Mouse (Mus musculus) neural tube, embryonic 12.5 days (tissue): ENCODE results near the gene Myzap. TPM values are rescaled to one million over a fixed set of nuclear protein-coding genes. Genes with fewer than 3 reads are reported as not detected.
A peak's percentile ranks its signal among the peaks of the same experiment; 100 is the strongest.

ENCODE experiments used
- ATAC-seq: fragments of 200-750 bp; cut with Nextera tagmentation; 2 replicates; pipeline ENCODE4 v1.8.0; 2017; ENCODE audit warnings: low read depth, mild to moderate bottlenecking, moderate TSS enrichment, moderate library complexity; ENCODE audit not compliant: low FRiP score
- H3K27ac ChIP-seq: fragments of 300-500 bp; sonication (generic); 2 replicates; pipeline ENCODE4 v1.5.1; 2016
- H3K27me3 ChIP-seq: fragments of 300-500 bp; sonication (generic); replicated peaks from 2 replicates; pipeline ENCODE4 v1.6.1; 2016; ENCODE audit warnings: mild to moderate bottlenecking
- H3K36me3 ChIP-seq: fragments of 300-500 bp; sonication (generic); 2 replicates; pipeline ENCODE4 v1.6.1; 2016; ENCODE audit warnings: mild to moderate bottlenecking
- H3K4me1 ChIP-seq: fragments of 300-500 bp; sonication (generic); 2 replicates; pipeline ENCODE4 v1.6.1; 2016
- H3K4me2 ChIP-seq: fragments of 300-500 bp; sonication (generic); replicated peaks from 2 replicates; pipeline ENCODE4 v1.6.1; 2016; ENCODE audit warnings: mild to moderate bottlenecking
- H3K4me3 ChIP-seq: fragments of 300-500 bp; sonication (generic); 2 replicates; pipeline ENCODE4 v1.5.1; 2016
- H3K9ac ChIP-seq: fragments of 300-500 bp; sonication (generic); 2 replicates; pipeline ENCODE4 v1.6.1; 2016; ENCODE audit warnings: mild to moderate bottlenecking
- H3K9me3 ChIP-seq: fragments of 300-500 bp; sonication (generic); 2 replicates; pipeline ENCODE4 v1.6.1; 2016; ENCODE audit warnings: mild to moderate bottlenecking
- WGBS: fragments of 180-500 bp; shearing (Covaris S2); methylation state at CpG from one replicate; pipeline ENCODE4 v1.1.7; 2016; 5-methylcytosine and 5-hydroxymethylcytosine counted together
- polyA plus RNA-seq: library from polyadenylated mRNA; unstranded; fragments of >200 nt; fragmentation: Nextera tagmentation; extraction: Ambion mirVana; gene quantifications from 2 replicates; pipeline ENCODE4 v1.2.1, GENCODE M21; 2016

The Myzap gene
- polyA plus RNA-seq, 1 experiment from 2014 or later, result 5.4 TPM

DNA sequence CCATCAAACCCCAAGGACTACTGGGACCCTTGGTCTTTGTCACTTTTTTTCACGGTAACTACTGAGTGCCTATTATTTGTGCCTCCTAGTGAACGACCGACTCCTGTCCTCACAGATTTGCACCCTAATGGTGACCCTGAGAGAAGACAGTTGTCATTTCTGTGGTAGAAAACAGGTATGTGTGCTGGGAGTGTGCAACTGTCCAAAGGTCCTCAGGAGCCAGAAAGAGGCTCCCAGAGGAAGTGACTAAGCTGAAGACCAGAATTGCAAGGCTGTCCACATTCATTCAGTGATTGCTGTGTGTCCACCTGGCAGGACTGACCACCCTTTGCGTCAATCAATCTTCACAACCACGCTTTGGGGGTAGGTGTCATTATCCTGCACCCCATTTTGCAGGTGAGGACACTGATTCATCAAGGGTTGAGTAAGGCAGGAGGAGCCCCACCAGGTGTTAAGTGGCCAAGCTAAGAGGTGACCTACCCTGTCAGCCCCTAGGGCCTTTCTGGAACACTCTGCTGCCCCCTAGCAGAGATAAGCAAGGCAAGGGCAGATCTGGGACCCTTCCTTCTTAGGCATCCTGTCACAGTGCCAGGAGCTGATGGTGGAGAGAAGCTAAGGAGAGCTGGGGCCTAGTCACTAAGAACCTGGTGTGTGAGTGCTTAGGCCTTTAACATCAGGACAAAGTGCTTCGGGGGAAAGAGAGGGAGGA is 571 bp upstream of the Myzap start:
- peaks cover 16% of the 10 kb centered on the region for H3K27me3 ChIP-seq
- H3K9ac ChIP-seq, result no peak overlapping the region
- ATAC-seq, result 0 out of 2 replicates have a peak, but pooled peaks have one; percentile 21
- H3K9me3 ChIP-seq, result no peaks in the 10 kb centered on the region
- H3K36me3 ChIP-seq, result no peaks in the 10 kb centered on the region
- WGBS, result 31% methylated on average over 6 of the region's 6 CpGs
- H3K4me3 ChIP-seq, result peak overlapping the region; percentile 51
- H3K4me2 ChIP-seq, result peak overlapping the region; percentile 94
- no peaks in the 10 kb centered on the region; the same call in 1 of the 2 replicates for H3K4me1 ChIP-seq
- no peak overlapping the region for H3K27ac ChIP-seq

DNA sequence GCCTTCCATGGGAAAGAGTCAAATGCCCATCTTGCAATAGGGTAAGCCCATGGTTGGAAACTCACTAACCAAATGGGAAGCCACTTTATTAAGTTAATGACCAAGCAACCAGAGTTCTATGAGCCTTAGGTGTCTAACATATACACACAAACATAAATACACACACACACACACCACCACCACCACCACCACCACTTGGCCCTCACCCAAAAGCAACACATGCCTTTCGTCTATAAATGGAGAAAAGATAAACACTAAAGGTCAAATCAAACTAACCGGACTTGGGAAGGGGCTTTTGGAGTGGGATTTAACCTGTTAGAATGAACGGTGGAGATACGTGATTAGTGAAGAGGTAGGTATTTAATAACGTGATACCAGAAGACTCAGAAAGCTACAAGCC is 1.1 kb downstream of the Myzap start:
- 79% methylated on average over 5 of the region's 5 CpGs for WGBS
- Histone ChIP-seq H3K36me3 (no peaks in the 10 kb centered on the region), H3K9me3 (no peaks in the 10 kb centered on the region), H3K27ac (no peak overlapping the region), H3K9ac (no peak overlapping the region), H3K4me2 (no peak overlapping the region), H3K4me1 (no peaks in the 10 kb centered on the region; the same call in 1 of the 2 replicates), H3K27me3 (peaks cover 16% of the 10 kb centered on the region), H3K4me3 (no peak overlapping the region)
- no peak for ATAC-seq

DNA sequence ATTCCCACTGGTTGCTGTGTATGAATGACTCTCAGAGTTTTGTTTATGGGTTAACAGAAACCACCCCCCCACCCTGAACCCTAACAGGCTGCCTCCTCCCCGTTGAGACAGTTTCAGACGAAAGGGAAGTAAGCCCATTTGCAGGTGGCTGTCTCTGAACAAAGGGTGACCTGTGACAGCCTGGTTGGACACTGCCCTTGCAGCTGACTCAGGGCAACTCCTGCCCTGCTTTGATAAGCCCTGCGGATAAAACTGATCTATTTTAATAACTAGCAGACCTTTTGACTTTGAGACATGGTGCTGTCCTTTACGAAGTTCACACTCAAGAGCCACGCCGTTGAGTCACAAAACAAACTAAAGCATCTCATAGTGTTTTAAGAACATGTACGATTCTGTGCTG is 2.4 kb downstream of the Myzap start:
- ATAC-seq, result no peak
- no peak overlapping the region for H3K27ac ChIP-seq
- no peaks in the 10 kb centered on the region for H3K36me3 ChIP-seq
- no peaks in the 10 kb centered on the region; the same call in 1 of the 2 replicates for H3K4me1 ChIP-seq
- H3K4me2 ChIP-seq, result no peak overlapping the region
- H3K4me3 ChIP-seq, result no peak overlapping the region
- 84% methylated on average over 7 of the region's 7 CpGs for WGBS
- H3K9ac ChIP-seq, result no peak overlapping the region
- no peaks in the 10 kb centered on the region; the same call in 1 of the 2 replicates for H3K9me3 ChIP-seq
- peaks cover 16% of the 10 kb centered on the region for H3K27me3 ChIP-seq

DNA sequence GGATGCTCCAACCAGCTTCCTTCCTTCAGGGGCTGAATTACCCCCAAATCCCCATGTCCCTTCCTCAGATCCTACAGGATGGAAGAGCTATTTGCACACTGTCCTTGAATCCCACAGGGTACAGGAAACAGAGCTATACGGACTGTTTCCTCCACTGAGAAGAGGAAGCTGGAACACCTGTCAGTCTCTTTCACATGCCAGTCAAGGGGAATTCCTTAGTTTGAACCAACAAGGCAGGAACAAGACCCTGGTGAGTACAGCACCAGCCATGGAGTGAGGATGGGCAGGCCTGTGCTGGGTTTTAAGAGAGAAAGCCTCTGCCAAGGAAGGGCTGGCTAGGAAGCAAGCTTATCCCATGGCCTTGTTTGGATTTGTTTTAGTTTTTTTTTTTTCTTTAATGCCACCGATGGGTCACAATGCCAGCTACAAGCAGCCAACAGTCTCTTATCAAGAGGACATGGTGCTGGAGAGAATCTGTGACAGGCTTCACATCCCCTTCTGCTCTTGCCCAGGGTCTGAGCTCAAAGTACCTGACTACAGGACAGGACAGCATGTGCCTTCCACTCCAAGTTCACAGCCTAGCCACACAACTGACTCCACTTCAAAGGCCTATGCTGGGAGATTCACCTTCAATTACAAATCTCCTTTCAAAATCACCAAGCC is 3.1 kb downstream of the Myzap start:
- no peak overlapping the region for H3K9ac ChIP-seq
- no peak overlapping the region for H3K27ac ChIP-seq
- peaks cover 16% of the 10 kb centered on the region for H3K27me3 ChIP-seq
- no peaks in the 10 kb centered on the region; the same call in 1 of the 2 replicates for H3K4me1 ChIP-seq
- 76% methylated on average over 2 of the region's 2 CpGs for WGBS
- no peaks in the 10 kb centered on the region; the same call in 1 of the 2 replicates for H3K9me3 ChIP-seq
- H3K36me3 ChIP-seq, result no peaks in the 10 kb centered on the region
- no peak overlapping the region for H3K4me2 ChIP-seq
- no peak overlapping the region for H3K4me3 ChIP-seq
- ATAC-seq, result no peak

DNA sequence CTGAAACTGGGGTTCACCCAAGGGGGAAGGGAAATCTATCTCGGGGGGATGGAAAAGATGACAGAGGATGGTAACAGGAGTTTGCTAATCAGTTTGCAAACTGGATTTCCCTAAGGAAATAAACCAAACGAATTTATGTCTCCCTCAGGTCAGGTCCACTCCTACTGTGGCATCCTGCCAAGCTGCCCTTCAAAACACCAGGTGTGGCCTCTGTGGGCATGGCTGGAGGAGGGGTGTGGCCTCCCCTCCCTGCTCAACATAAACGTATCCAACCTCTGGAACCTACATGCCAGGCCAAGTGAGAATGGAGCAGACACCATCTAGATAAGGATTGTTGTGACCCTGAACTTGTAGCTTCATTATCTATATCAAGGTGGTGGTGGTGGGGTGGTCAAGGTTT is 5.8 kb downstream of the Myzap start:
- Histone ChIP-seq H3K4me3 (no peak overlapping the region), H3K9ac (no peak overlapping the region), H3K36me3 (no peaks in the 10 kb centered on the region), H3K27ac (no peak overlapping the region), H3K27me3 (0 out of 2 replicates have a peak, but pooled peaks cover 5% of the 10 kb centered on the region), H3K9me3 (no peaks in the 10 kb centered on the region; the same call in 1 of the 2 replicates), H3K4me2 (no peak overlapping the region), H3K4me1 (no peaks in the 10 kb centered on the region)
- 61% methylated on average over 3 of the region's 3 CpGs for WGBS
- no peak for ATAC-seq

DNA sequence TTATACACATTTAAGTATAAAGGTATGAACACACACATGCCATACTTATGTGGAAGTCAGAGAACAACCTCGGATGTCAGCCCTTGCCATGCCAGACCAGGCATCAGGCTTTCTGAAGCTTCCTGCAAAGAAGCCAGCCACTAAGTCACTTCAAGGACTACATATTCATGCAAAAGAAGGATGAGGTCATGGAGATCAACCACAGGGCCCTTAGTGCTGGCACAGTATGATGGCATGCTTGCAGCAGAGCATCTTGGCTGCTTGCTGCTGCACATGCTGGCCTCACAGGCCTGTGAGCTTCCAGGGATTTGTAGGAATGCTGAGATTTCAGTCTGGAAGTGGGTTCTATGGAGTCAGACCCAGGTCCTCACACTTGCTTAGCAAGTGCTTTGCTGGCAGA is 9.4 kb downstream of the Myzap start:
- no peaks in the 10 kb centered on the region for H3K4me1 ChIP-seq
- H3K27ac ChIP-seq, result no peak overlapping the region
- H3K36me3 ChIP-seq, result no peaks in the 10 kb centered on the region
- ATAC-seq, result no peak
- WGBS, result 76% methylated on average over 1 of the region's 1 CpGs
- H3K9ac ChIP-seq, result no peak overlapping the region
- no peak overlapping the region for H3K4me2 ChIP-seq
- H3K9me3 ChIP-seq, result no peaks in the 10 kb centered on the region; the same call in 1 of the 2 replicates
- H3K27me3 ChIP-seq, result no peaks in the 10 kb centered on the region
- no peak overlapping the region for H3K4me3 ChIP-seq

DNA sequence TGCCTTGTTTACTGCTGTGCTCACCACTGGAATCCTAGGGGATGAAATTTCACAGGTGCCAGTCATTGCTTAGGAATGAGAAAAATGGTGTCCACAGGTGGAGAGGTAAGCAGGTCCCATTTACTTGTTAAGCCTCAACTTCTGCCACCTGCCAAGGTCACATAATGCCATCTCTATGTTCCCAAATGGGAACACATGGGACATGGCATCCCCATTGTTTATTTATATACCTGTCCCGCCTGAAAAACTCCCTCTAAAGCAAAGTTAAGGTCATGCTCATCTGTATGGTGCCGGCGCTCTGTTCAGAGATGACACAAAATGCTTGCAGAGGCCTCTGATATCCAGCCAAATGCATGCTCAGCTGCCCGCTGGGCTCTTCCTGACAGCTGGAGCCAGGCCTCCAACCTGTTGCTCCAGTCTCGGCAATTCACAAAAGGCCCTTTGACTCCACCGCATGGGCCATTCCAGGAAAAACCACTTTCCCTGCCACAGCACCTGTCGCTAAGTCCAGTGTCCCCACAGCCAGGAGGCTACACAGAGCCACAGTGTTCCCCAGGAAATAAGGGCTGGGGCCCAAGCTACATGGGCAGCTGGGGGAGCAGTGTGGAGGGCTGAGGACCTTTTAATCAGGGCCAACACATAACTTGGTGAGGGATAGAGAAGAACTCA is 13.1 kb downstream of the Myzap start:
- Histone ChIP-seq H3K27ac (no peak overlapping the region), H3K9me3 (no peaks in the 10 kb centered on the region), H3K27me3 (no peaks in the 10 kb centered on the region), H3K4me2 (no peak overlapping the region), H3K4me3 (no peak overlapping the region), H3K9ac (no peak overlapping the region), H3K36me3 (no peaks in the 10 kb centered on the region), H3K4me1 (no peaks in the 10 kb centered on the region)
- no peak for ATAC-seq
- WGBS, result 63% methylated on average over 7 of the region's 7 CpGs

DNA sequence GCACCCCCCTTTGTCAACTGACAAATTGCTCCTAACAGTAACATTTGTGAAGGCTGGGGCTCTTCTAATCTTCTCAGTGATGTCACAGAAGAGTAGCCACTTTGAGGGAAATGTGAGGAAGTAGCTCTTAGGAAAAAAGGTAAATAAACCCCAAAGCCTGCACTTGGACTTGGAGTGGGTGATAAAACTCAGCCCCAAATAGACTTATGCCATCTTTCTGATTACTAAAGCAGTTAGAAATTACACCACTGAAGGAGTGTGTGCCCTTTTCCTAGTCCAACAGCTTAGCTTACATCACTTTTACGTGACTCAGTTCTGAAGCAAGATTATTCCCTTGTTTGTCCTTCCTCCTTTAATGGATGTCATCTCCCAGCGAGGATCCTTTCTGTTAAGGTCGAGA is 17.7 kb downstream of the Myzap start:
- Histone ChIP-seq H3K27ac (no peak overlapping the region), H3K4me1 (no peaks in the 10 kb centered on the region), H3K27me3 (no peaks in the 10 kb centered on the region), H3K9me3 (no peaks in the 10 kb centered on the region), H3K36me3 (no peaks in the 10 kb centered on the region), H3K9ac (no peak overlapping the region), H3K4me3 (no peak overlapping the region), H3K4me2 (no peak overlapping the region)
- WGBS, result 91% methylated on average over 3 of the region's 3 CpGs
- no peak for ATAC-seq

DNA sequence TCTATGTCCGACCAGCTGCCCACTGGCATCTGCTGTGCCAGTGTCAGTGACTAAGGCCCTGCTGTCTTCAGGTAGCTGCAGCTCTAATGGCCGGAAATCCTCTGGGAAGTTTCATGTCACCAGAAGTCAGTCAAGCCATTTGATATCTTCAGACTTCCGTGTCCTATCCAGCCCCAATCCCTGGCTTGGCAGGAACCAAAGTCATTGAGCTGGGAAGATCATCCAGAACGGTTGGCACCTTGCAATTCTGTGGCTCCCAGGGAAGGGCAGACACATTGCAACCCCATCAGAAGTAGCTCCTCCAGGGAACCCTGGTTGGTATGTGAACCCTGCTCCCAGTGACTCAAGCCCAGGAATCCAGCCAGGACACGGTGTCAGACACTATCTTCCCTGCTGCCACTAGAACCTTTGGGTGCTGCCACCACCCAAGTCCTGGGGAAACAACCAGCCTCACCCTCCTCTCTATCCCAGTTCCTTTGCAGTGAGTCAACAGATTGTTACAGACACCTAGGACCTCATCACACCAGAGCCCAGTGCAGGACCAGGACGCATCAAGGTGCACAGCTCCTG is 18.3 kb downstream of the Myzap start:
- no peak for ATAC-seq
- no peak overlapping the region for H3K27ac ChIP-seq
- no peak overlapping the region for H3K4me3 ChIP-seq
- 89% methylated on average over 6 of the region's 6 CpGs for WGBS
- no peak overlapping the region for H3K9ac ChIP-seq
- H3K4me1 ChIP-seq, result no peaks in the 10 kb centered on the region
- no peak overlapping the region for H3K4me2 ChIP-seq
- H3K36me3 ChIP-seq, result no peaks in the 10 kb centered on the region
- H3K27me3 ChIP-seq, result no peaks in the 10 kb centered on the region
- no peaks in the 10 kb centered on the region for H3K9me3 ChIP-seq

DNA sequence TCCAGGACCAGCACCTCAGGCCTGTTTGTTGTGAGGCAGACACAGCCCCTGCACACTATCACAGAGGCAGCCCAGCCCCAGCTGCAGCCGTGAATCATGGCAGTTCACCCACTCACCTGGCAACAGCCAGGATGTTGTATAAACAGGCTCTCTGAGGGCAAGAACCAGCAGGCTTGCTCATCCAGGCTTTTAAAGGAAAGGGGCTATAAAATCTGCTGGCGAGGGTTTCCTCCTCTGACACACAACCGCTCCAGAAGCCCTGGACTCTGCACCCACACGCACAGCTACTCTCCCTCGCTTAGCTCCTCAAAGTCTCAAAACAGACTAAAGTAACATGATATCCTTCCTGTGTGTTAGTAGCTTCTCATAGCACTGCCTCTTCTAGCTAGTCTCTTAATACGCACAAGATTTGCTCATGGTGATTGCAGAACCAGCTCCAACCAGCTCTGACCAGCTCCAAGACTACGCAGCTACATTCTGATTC is 21.0 kb downstream of the Myzap start:
- Histone ChIP-seq H3K27ac (no peak overlapping the region), H3K4me1 (no peaks in the 10 kb centered on the region), H3K27me3 (no peaks in the 10 kb centered on the region), H3K4me2 (no peak overlapping the region), H3K4me3 (no peak overlapping the region), H3K36me3 (no peaks in the 10 kb centered on the region), H3K9ac (no peak overlapping the region), H3K9me3 (no peaks in the 10 kb centered on the region)
- 63% methylated on average over 7 of the region's 7 CpGs for WGBS
- ATAC-seq, result no peak

DNA sequence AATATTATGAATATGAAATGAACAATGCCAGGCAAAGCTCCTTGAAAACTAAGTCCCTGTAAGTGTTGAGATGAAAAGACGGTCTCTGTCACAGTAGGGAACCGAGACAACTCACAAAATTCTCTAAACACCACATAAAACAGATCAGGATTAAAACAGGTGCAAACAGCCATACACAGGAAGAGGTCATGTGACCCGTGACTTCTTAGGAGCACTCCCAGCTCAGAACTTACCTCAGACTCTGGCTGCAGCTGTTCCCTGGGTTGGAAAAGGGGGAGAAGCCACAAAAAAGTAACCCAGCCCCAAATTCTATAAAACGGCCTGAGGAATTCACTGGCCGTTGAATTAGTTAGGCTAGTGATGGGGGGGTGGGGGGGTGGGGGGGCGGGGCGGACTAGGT is 22.0 kb downstream of the Myzap start:
- Histone ChIP-seq H3K9ac (no peak overlapping the region), H3K27me3 (no peaks in the 10 kb centered on the region), H3K4me3 (no peak overlapping the region), H3K36me3 (no peaks in the 10 kb centered on the region), H3K4me1 (no peaks in the 10 kb centered on the region), H3K27ac (no peak overlapping the region), H3K9me3 (no peaks in the 10 kb centered on the region), H3K4me2 (no peak overlapping the region)
- 63% methylated on average over 7 of the region's 7 CpGs for WGBS
- no peak for ATAC-seq

DNA sequence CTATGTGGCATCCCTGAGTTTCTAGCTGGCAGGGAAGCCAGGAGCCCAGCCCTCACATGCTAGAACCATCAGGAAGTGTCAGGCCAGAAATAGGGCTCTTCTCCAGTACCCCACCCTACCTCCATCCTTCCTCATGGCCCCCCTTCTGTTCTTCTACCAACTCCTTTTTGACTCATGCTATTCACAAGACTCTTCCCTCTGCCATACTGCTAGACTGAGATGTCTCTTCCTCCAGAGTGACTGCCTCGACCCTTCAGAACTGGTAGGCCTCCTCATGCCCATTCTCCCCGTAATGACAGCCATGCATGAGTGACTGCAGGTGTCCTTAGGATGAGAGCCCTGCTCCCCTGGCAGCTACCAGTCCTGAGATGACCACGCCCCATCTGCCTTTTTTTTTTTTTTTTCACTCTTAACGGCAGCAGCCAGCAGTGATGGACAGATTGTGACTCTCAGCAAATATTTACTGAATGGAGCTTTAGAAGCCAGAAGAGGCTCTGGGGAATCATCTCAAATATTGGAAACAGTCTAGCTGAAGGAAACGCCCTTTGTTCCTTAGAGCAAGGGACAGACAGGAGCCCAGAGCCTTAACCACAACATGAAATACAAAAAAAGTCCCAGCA is 23.7 kb downstream of the Myzap start:
- no peaks in the 10 kb centered on the region for H3K27me3 ChIP-seq
- no peak overlapping the region for H3K9ac ChIP-seq
- H3K4me1 ChIP-seq, result no peaks in the 10 kb centered on the region
- ATAC-seq, result no peak
- H3K27ac ChIP-seq, result no peak overlapping the region
- 44% methylated on average over 5 of the region's 5 CpGs for WGBS
- H3K36me3 ChIP-seq, result no peaks in the 10 kb centered on the region
- no peaks in the 10 kb centered on the region for H3K9me3 ChIP-seq
- H3K4me3 ChIP-seq, result no peak overlapping the region
- no peak overlapping the region for H3K4me2 ChIP-seq
